7 mouse cellular contexts compared by ENCODE assay signal in the genomic region with DNA sequence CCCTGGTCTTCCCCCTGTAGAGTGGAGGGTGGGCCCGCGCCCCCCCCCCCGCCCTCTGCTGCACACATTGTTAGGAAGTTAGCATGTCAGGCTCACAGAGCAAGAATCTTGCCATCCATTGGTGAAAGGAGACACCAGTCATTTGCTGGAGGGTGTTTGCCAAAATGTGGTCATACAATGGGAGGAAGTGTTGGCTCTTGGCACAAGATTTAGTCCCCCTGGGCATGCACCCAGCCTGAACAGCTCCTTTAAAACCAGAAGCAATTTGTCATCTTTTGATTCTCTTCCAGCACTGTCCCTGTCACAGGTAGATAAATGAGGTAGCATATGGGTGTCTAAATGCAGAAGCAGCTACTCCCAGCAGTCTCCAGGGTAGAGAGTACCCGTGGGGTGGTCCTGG.
DNase-seq lines count a peak whose midpoint lies in the region; ATAC-seq lines count a peak whose summit lies in the region.

No protein-coding gene starts in this region.

- 0 out of 2 replicates have a peak, but pooled peaks cover 3% of the 10 kb centered on the region for H3K36me3 ChIP-seq in kidney, embryonic 14.5 days (ENCODE audit: control insufficient read depth, insufficient read depth, low read length)
- 0 out of 2 replicates have a peak, but pooled peaks cover 2% of the 10 kb centered on the region for H3K36me3 ChIP-seq in lung, embryonic 16.5 days (ENCODE audit: control insufficient read depth, insufficient read depth, low read length)

- peaks cover 4% of the 10 kb centered on the region; the same call in 1 of the 2 replicates for H3K4me1 ChIP-seq in kidney, embryonic 14.5 days (ENCODE audit: control insufficient read depth, insufficient read depth, low read length)
- peaks cover 24% of the 10 kb centered on the region for H3K4me1 ChIP-seq in lung, embryonic 16.5 days (replicated peaks; ENCODE audit: control insufficient read depth, insufficient read depth, low read length)

- H3K27me3 ChIP-seq in kidney, embryonic 14.5 days (ENCODE audit: control insufficient read depth, insufficient read depth, low read length): no peaks in the 10 kb centered on the region
- H3K27me3 ChIP-seq in lung, embryonic 16.5 days (ENCODE audit: control insufficient read depth, insufficient read depth, low read depth, low read length): no peaks in the 10 kb centered on the region

- DNase-seq in kidney, adult 18-20 months: peak; percentile 33
- DNase-seq in adrenal gland, postnatal 36 days: peak; percentile 21 to 61
- peak; percentile 49 to 70 for DNase-seq in cerebellum, postnatal 25 days
- no peak for DNase-seq in retina, embryonic 14.5 days (ENCODE audit: low spot score)
- DNase-seq in frontal cortex, postnatal 25 days (ENCODE audit: low spot score in 2 of 2): no peak

- WGBS in kidney, embryonic 14.5 days: 71% methylated on average over 4 of the region's 4 CpGs
- 55% methylated on average over 4 of the region's 4 CpGs for WGBS in lung, embryonic 16.5 days

- no peak overlapping the region for H3K4me3 ChIP-seq in kidney, embryonic 14.5 days (ENCODE audit: low read length)
- no peak overlapping the region for H3K4me3 ChIP-seq in lung, embryonic 16.5 days (ENCODE audit: low read length)

- no peaks in the 10 kb centered on the region for H3K9me3 ChIP-seq in kidney, embryonic 14.5 days (ENCODE audit: control insufficient read depth, low read length)
- no peaks in the 10 kb centered on the region for H3K9me3 ChIP-seq in lung, embryonic 16.5 days (ENCODE audit: control insufficient read depth, low read length)

- no peak for ATAC-seq in kidney, embryonic 14.5 days (ENCODE audit: low FRiP score, low TSS enrichment)
- ATAC-seq in lung, embryonic 16.5 days (ENCODE audit: low read depth): peak; percentile 73

- no peak overlapping the region for H3K9ac ChIP-seq in kidney, embryonic 14.5 days (ENCODE audit: low read depth, low read length)
- H3K9ac ChIP-seq in lung, embryonic 16.5 days (ENCODE audit: low read length): no peak overlapping the region

- no peak overlapping the region for H3K27ac ChIP-seq in kidney, embryonic 14.5 days (ENCODE audit: low read depth, low read length)
- peak overlapping the region; percentile 37 for H3K27ac ChIP-seq in lung, embryonic 16.5 days (ENCODE audit: low read length)

- no peak overlapping the region for H3K4me2 ChIP-seq in kidney, embryonic 14.5 days (replicated peaks; ENCODE audit: low read depth, low read length)
- no peak overlapping the region for H3K4me2 ChIP-seq in lung, embryonic 16.5 days (ENCODE audit: low read depth, low read length)

Comparison
In these comparisons a context has a peak if more than half of its experiments do, and no peak if none do; other contexts are left out.
1. DNase-seq: peak in kidney, adult 18-20 months (single experiment), adrenal gland, postnatal 36 days (2 of 2) and cerebellum, postnatal 25 days (2 of 2); none in retina, embryonic 14.5 days (single experiment) and frontal cortex, postnatal 25 days (0 of 2).